10 mouse cellular contexts compared by ENCODE assay signal in the genomic region with DNA sequence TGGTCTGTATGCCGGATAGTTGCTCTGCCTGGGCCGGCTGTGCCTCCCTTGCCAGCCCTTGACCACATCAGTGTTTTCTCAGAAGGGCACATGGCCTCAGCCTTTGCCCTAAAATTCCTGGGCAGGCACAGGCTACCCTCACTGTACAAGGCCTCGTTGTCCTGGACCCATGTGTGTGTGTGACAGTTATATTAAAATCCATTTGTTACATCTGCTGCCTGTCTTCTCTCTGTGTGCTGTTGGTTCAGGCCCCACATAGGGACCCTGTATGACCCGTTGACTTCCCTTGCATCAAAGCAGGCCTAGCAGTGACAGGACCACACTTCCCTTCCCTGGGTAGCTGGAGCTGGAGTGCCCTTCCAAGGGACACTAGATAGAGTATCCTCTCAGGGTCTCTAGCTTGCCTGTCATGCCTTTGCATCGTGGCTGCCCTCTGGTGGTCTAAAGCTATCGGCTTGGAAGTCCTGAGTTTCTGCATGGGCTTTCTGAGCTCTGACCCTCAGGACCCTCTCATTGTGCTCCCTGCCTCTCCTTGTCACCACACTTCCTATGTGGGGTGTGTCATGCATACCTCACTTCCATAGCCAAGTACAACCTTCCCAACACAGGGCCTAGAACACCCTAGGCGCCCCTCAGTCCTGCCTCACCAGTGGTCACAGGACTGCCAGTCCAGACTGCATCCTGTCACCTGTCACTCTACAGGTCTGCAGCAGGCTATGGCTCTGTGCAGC. TPM values are rescaled to one million over a fixed set of nuclear protein-coding genes. Genes with fewer than 3 reads are reported as not detected.
A peak's percentile ranks its signal among the peaks of the same experiment; 100 is the strongest.
DNase-seq lines count a peak whose midpoint lies in the region; ATAC-seq lines count a peak whose summit lies in the region.
"Had no signal": no experiment of that assay in that cellular context is flagged by ENCODE, and none has a peak within 500 bp of the region (broad histone marks: within the 10 kb centered on the region; RNA-seq: fewer than 3 reads in every experiment).

No protein-coding gene starts in this region.

- H3K27me3 ChIP-seq in liver, embryonic 11.5 days (replicated peaks; ENCODE audit: control insufficient read depth, insufficient read depth, low read length): no peaks in the 10 kb centered on the region
- H3K27me3 ChIP-seq in forebrain, embryonic 14.5 days (replicated peaks; ENCODE audit: control insufficient read depth, insufficient read depth, low read length): no peaks in the 10 kb centered on the region
- no peaks in the 10 kb centered on the region for H3K27me3 ChIP-seq in limb, embryonic 11.5 days (ENCODE audit: control insufficient read depth, insufficient read depth, low read length)
- H3K27me3 ChIP-seq: limb, embryonic 15.5 days had no signal

- H3K9ac ChIP-seq in liver, embryonic 11.5 days (ENCODE audit: low read depth, low read length): no peak overlapping the region
- no peak overlapping the region for H3K9ac ChIP-seq in forebrain, embryonic 14.5 days (ENCODE audit: low read length)
- H3K9ac ChIP-seq in limb, embryonic 11.5 days (ENCODE audit: low read length): no peak overlapping the region
- H3K9ac ChIP-seq: limb, embryonic 15.5 days had no signal

- no peak overlapping the region for H3K4me3 ChIP-seq in liver, embryonic 11.5 days (ENCODE audit: low read depth, low read length)
- H3K4me3 ChIP-seq in forebrain, embryonic 14.5 days (ENCODE audit: low read depth, low read length): no peak overlapping the region
- no peak overlapping the region for H3K4me3 ChIP-seq in limb, embryonic 11.5 days (ENCODE audit: low read depth, low read length)
- H3K4me3 ChIP-seq: limb, embryonic 15.5 days had no signal

- H3K4me1 ChIP-seq in liver, embryonic 11.5 days (replicated peaks; ENCODE audit: control insufficient read depth, insufficient read depth, low read length): no peaks in the 10 kb centered on the region
- no peaks in the 10 kb centered on the region for H3K4me1 ChIP-seq in forebrain, embryonic 14.5 days (ENCODE audit: control insufficient read depth, insufficient read depth, low read length)
- no peaks in the 10 kb centered on the region; the same call in 1 of the 2 replicates for H3K4me1 ChIP-seq in limb, embryonic 11.5 days (ENCODE audit: control insufficient read depth, insufficient read depth, low read length)

- no peaks in the 10 kb centered on the region for H3K9me3 ChIP-seq in liver, embryonic 11.5 days (ENCODE audit: control insufficient read depth, low read length)
- no peaks in the 10 kb centered on the region for H3K9me3 ChIP-seq in forebrain, embryonic 14.5 days (replicated peaks; ENCODE audit: control insufficient read depth, low read length)
- no peaks in the 10 kb centered on the region for H3K9me3 ChIP-seq in limb, embryonic 11.5 days (ENCODE audit: control insufficient read depth, low read length)
- H3K9me3 ChIP-seq: limb, embryonic 15.5 days had no signal

- H3K4me2 ChIP-seq in liver, embryonic 11.5 days: no peak overlapping the region
- no peak overlapping the region for H3K4me2 ChIP-seq in forebrain, embryonic 14.5 days (ENCODE audit: low read length)
- H3K4me2 ChIP-seq in limb, embryonic 11.5 days (ENCODE audit: low read depth, severe bottlenecking): no peak overlapping the region
- H3K4me2 ChIP-seq: limb, embryonic 15.5 days had no signal

- peaks cover 12% of the 10 kb centered on the region; the same call in 1 of the 2 replicates for H3K36me3 ChIP-seq in liver, embryonic 11.5 days (ENCODE audit: control insufficient read depth, insufficient read depth, low read length)
- peaks cover 36% of the 10 kb centered on the region for H3K36me3 ChIP-seq in forebrain, embryonic 14.5 days (ENCODE audit: control insufficient read depth, insufficient read depth, low read length)
- peaks cover 5% of the 10 kb centered on the region; the same call in 1 of the 2 replicates for H3K36me3 ChIP-seq in limb, embryonic 11.5 days (ENCODE audit: control insufficient read depth, insufficient read depth, low read length)

- DNase-seq in liver (peak; percentile 56), adipocyte (ENCODE audit: low spot score) (peak; percentile 32)
- no peak for DNase-seq in liver, embryonic 11.5 days (ENCODE audit: low spot score)
- DNase-seq in forebrain, embryonic 14.5 days (ENCODE audit: low spot score): peak; percentile 51
- peak; percentile 65 for DNase-seq in limb, embryonic 11.5 days (ENCODE audit: low spot score)
- DNase-seq in naive thymus-derived CD4-positive, alpha-beta T cell, adult 2 months (ENCODE audit: low read depth): peak; percentile 54
- no peak for DNase-seq in left cerebral cortex, postnatal 36 days (ENCODE audit: low spot score in 2 of 2)

- 55% methylated on average over 7 of the region's 7 CpGs for WGBS in liver, embryonic 11.5 days
- WGBS in forebrain, embryonic 14.5 days: 54% methylated on average over 7 of the region's 7 CpGs
- WGBS in limb, embryonic 11.5 days: 52% methylated on average over 7 of the region's 7 CpGs

- no peak overlapping the region for H3K27ac ChIP-seq in liver, embryonic 11.5 days (ENCODE audit: low read depth, low read length)
- H3K27ac ChIP-seq in forebrain, embryonic 14.5 days (ENCODE audit: low read depth, low read length): no peak overlapping the region
- no peak overlapping the region for H3K27ac ChIP-seq in limb, embryonic 11.5 days (replicated peaks; ENCODE audit: low read depth, low read length)
- H3K27ac ChIP-seq: limb, embryonic 15.5 days had no signal

- ATAC-seq in liver, embryonic 11.5 days (replicated peaks; ENCODE audit: low FRiP score): no peak
- peak; percentile 32; the same call in 1 of the 2 replicates for ATAC-seq in forebrain, embryonic 14.5 days
- no peak for ATAC-seq in limb, embryonic 11.5 days (ENCODE audit: insufficient number of reproducible peaks, low FRiP score, low TSS enrichment, low read depth)
- ATAC-seq in frontal cortex, adult (ENCODE audit: low TSS enrichment): no peak

- intact Hi-C loops in left cerebral cortex, postnatal 36 days (cut with DNase I): no loop called here

RNA-seq across cellular contexts. Expression of a gene that starts 17.5 kb away (rescaled TPM):
- polyA plus RNA-seq in liver, embryonic 11.5 days (2014; fragmentation: Nextera tagmentation; extraction: Ambion mirVana): 111 and 119 TPM in 2 replicates
- 214 TPM in 2 replicates for polyA plus RNA-seq in forebrain, embryonic 14.5 days (2014; fragmentation: Nextera tagmentation; extraction: Ambion mirVana)
- 117 and 118 TPM in 2 replicates for polyA plus RNA-seq in limb, embryonic 11.5 days (2014; fragmentation: Nextera tagmentation; extraction: Ambion mirVana)
- total RNA-seq in left cerebral cortex, postnatal 36 days (2021): 10 to 100 TPM; 75.3 to 84.9 TPM

RNA-seq across cellular contexts. Expression of a gene that starts 37.8 kb away (rescaled TPM):
- 59.7 and 64.2 TPM in 2 replicates for polyA plus RNA-seq in liver, embryonic 11.5 days (2014; fragmentation: Nextera tagmentation; extraction: Ambion mirVana)
- polyA plus RNA-seq in forebrain, embryonic 14.5 days (2014; fragmentation: Nextera tagmentation; extraction: Ambion mirVana): 87.4 and 92.9 TPM in 2 replicates
- polyA plus RNA-seq in limb, embryonic 11.5 days (2014; fragmentation: Nextera tagmentation; extraction: Ambion mirVana): 66.1 and 69.3 TPM in 2 replicates
- 10 to 100 TPM; 57.2 to 59.3 TPM for total RNA-seq in left cerebral cortex, postnatal 36 days (2021)

RNA-seq across cellular contexts. Expression of a gene that starts 43.9 kb away (rescaled TPM):
- polyA plus RNA-seq in liver, embryonic 11.5 days (2014; fragmentation: Nextera tagmentation; extraction: Ambion mirVana): not detected in 2 replicates
- polyA plus RNA-seq in forebrain, embryonic 14.5 days (2014; fragmentation: Nextera tagmentation; extraction: Ambion mirVana): not detected in 2 replicates
- polyA plus RNA-seq in limb, embryonic 11.5 days (2014; fragmentation: Nextera tagmentation; extraction: Ambion mirVana): not detected in 2 replicates
- total RNA-seq in left cerebral cortex, postnatal 36 days (2021): not detected
- polyA plus RNA-seq: limb, embryonic 15.5 days; testis, adult 2 months had no signal

RNA-seq across cellular contexts. Expression of a gene that starts 44.7 kb away (rescaled TPM):
- polyA plus RNA-seq in liver, embryonic 11.5 days (2014; fragmentation: Nextera tagmentation; extraction: Ambion mirVana): not detected in 2 replicates
- polyA plus RNA-seq in forebrain, embryonic 14.5 days (2014; fragmentation: Nextera tagmentation; extraction: Ambion mirVana): not detected in 2 replicates
- polyA plus RNA-seq in limb, embryonic 11.5 days (2014; fragmentation: Nextera tagmentation; extraction: Ambion mirVana): not detected in 2 replicates
- not detected for total RNA-seq in left cerebral cortex, postnatal 36 days (2021)
- polyA plus RNA-seq: limb, embryonic 15.5 days had no signal

RNA-seq across cellular contexts. Expression of a gene that starts 47.7 kb away (rescaled TPM):
- polyA plus RNA-seq in liver, embryonic 11.5 days (2014; fragmentation: Nextera tagmentation; extraction: Ambion mirVana): 20.8 TPM in 2 replicates
- 24.8 and 31.0 TPM in 2 replicates for polyA plus RNA-seq in forebrain, embryonic 14.5 days (2014; fragmentation: Nextera tagmentation; extraction: Ambion mirVana)
- 36.7 and 36.8 TPM in 2 replicates for polyA plus RNA-seq in limb, embryonic 11.5 days (2014; fragmentation: Nextera tagmentation; extraction: Ambion mirVana)
- total RNA-seq in left cerebral cortex, postnatal 36 days (2021): 1 to 10 TPM; 5.2 to 6.4 TPM

Comparison
In these comparisons a context has a peak if more than half of its experiments do, and no peak if none do; other contexts are left out.
1. DNase-seq: peak in liver (single experiment), adipocyte (single experiment), forebrain, embryonic 14.5 days (single experiment), limb, embryonic 11.5 days (single experiment) and naive thymus-derived CD4-positive, alpha-beta T cell, adult 2 months (single experiment); none in liver, embryonic 11.5 days (single experiment) and left cerebral cortex, postnatal 36 days (0 of 2).